Mouse (Mus musculus) brain, embryonic 14.5 days (tissue): ENCODE results near the gene Nxph4.

Source experiments
- CTCF ChIP-seq: fragments of 200-500 bp; IDR thresholded peaks from 2 replicates; pipeline ENCODE4 v1.5.1; 2012; ENCODE audit warnings: inconsistent platforms, mild to moderate bottlenecking, moderate library complexity, borderline replicate concordance; ENCODE audit not compliant: insufficient read depth, insufficient read length; ENCODE audit errors: extremely low read depth
- POLR2A ChIP-seq: fragments of 200-500 bp; IDR thresholded peaks from 2 replicates; pipeline ENCODE4 v1.6.1; 2012; ENCODE audit warnings: mild to moderate bottlenecking, inconsistent platforms, borderline replicate concordance; ENCODE audit not compliant: poor library complexity, insufficient read depth, insufficient read length, severe bottlenecking; ENCODE audit errors: extremely low read depth

DNA sequence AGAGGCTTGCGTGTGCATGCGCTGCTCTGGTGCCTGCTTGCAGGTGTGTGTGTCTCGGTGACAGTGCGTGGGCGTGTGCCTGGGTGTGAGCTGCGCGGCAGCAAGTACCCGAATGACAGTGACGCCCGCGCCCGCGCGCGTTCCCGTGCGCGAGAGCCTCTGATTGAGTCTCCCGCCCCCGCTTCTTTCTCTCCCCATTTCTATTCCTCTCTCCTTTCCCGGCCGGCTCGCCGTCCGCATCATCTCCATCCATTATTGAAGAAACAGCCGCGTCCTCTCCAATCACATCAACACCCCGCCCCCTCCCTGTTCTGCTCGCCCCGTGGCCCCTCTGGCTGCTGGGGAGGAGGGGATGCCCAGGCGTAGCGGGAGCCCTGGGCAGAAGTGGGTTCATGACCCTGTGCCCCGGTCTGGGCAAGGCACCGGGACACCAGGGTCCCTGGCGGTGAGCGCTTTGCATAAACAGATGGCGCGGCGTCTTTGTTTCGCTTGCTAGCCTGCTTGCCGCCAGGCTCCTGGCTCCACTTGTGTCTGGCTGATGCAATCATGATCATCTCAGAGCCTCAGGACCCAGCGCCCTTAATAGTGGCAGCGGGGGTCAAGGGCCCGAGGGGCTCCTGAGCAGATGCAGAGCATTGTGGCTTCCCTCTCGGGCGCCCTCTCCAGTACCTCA, 22.6 kb downstream of the Nxph4 start:
- TF ChIP-seq CTCF: peak; percentile 14; the same call in 1 of the 2 replicates
- 0 out of 2 replicates have a peak, but pooled peaks have one; percentile 14 for TF ChIP-seq POLR2A
